Mouse (Mus musculus) brain, embryonic 18.5 days (tissue): ENCODE data around the gene Cdc34b.
"Not testable (repeated sequence)": the region's sequence is repeated elsewhere in the genome, so short reads cannot be mapped to it uniquely, and the experiment has no call there.

Experiments used
- DNase-seq: peaks from one replicate; pipeline ENCODE4 v3.0.0-alpha.2; 2012; ENCODE audit warnings: low read depth, low spot score

Gene Cdc34b

DNA sequence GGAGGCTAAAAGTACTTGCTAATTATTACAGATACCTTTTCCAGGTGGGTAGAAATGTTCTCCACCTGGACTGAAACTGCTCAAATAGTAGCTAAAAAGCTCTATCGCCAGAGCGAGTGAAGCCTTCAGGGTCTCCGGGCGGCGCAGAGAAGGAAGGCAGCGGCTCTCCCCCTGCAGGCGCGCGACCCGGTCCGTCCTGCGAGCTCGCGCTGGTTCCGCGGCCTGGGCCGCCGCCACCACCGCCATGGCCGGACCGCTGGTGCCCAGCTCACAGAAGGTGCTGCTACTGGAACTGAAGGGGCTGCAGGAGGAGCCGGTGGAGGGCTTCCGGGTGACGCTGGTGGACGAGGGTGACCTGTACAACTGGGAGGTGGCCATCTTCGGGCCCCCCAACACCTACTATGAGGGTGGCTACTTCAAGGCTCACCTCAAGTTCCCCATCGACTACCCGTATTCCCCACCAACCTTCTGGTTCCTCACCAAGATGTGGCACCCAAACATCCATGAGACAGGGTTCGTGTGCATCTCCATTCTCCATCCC, at the start of gene Cdc34b:
Cdc34b (plus strand) TSS at position 51 of the 541 bp plus-strand sequence.
- no peak for DNase-seq

DNA sequence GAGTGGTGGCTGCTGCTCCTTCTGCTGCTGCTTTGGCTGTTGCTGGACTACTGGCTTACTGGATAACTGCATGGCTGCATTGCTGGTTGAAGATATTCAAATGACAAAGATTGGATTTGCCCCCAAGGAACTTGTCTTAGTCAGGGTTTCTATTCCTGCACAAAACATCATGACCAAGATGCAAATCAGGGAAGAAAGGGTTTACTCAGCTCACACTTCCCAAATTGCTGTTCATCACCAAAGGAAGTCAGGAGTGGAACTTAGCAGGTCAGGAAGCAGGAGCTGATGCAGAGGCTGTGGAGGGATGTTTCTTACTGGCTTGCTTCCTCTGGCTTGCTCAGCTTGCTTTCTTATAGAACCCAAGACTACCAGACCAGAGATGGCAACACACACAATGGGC, 49.1 kb upstream of the Cdc34b start:
- not testable (repeated sequence) for DNase-seq

DNA sequence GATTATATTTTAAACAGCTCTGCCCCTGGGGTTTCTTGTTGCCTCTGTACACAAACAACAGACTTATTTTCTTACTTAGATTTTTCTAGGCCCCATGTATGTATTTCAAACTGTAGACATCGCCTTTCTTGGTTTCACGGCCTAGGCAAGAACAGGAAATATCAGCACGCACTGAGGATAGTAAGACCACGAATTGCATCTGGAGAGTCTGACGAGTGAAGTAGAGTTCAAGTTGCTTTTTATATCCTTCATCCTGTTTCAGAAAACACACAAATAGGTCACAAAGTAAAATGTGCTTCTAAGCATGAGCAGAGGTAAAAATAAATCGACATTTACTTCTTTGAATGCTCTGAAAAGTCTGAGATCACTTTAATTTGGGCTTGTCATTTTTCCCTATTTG, 46.1 kb upstream of the Cdc34b start:
- DNase-seq: no peak

GRCm38 (mm10) chr11:94697140-94697539, 44.4 kb upstream of the Cdc34b start:
- DNase-seq: no peak

DNA sequence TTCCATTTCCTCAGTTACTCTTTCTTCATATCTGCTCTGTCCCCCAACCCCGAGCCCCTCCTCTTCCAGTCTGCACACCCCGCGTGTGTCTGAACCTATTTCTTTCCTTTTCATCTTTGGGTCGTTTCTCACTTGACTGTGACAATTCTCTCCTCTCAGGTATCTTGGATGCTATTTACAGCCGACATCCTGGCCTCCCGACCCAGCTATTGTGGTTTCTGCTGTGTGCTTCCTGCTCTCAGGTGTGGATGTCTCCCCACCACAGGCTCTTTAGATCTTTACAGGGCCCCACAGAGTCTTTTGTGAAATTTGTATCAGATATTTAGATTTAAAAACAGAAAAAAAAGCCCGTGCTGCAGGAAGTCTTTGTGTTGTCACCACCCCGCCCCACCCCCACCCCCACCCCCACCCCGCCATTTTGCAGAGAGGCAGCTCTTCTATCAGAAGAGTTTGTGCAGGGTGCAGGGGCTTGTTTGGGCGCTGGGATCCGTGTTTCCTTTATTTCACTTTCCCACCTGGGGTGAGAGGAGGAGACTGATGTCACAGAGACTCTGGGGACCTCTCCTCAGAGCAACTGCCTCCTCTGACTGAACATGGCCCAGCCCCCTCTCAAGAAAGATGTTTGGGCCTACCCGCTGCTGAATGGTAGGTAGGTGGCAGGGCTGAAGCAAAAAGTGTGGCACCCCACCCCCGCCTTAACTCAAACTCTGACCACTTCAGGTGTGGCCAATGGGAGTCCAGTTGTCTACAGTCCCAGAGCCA, 43.7 kb upstream of the Cdc34b start:
- DNase-seq: no peak

DNA sequence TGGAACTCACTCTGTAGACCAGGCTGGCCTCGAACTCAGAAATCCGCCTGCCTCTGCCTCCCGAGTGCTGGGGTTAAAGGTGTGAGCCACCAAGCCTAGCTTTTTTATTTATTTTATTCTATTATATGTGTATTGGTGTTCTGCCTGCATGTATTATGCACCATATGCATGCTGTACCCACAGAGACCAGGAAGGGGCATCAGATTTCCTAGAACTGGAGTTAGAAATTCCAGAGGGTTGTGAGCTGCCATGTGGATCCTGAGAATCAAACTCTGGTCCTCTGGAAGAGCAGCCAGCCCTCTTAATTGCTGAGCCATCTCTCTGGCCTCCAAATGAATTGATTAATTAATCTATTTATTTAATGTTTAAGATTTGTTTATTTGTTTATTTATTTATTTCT, 42.2 kb upstream of the Cdc34b start:
- DNase-seq: no peak

DNA sequence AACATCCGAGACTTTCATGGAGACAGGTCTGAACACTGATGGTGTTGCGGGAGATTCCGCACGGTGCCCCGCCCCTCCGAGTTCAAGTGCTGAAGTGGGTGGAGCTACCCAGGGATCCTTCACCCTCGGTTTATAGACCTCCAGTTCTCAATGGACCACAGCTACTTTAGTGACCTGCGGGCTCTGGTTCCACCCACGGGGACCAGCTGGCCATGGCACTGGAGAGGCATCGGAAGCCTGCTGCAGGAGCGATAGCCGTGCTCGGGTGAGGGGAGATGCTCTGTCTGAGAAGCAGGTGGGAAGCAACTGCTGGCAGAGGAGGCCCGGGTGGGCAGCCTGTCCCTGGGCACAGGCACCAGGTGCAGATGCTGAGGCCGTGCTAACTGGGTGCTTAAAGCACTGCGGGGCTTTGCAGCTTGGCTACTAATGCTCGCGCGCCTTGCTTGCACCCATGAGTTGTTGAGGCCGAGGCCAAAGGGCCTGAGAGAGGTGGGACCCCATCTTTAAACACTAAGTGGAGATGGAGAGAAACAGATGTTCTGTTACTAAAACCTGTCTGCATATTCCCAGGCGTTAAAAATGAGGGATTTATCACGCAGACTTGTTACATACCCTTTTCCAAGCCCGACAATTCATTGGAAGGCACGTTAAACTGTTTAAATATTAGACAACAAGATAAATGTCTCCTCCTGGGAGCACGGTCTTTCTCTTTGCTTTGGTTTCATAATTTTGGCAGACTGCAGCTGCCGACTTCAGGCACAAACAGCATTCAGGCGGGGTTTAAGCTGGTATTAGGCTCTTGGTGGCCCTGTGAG, 40.0 kb upstream of the Cdc34b start:
- DNase-seq: no peak

DNA sequence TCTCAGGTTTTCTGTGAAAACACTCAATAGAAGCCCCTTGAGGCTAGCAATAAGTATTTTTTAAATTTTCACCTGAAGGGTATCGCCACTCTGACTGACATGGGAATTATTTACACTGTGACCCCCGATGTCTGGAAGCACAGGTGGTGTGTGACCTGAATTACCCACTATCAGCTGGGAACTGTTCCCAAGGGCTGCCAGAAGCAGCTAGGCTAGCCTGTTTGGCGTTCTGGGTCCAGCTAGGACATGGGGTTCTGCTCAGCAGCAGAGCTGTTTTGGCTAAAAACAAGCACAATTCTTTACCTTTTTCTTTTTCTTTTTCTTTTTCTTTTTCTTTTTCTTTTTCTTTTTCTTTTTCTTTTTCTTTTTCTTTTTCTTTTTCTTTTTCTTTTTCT, 39.4 kb upstream of the Cdc34b start:
- DNase-seq: no peak

GRCm38 (mm10) chr11:94704020-94704419, 37.6 kb upstream of the Cdc34b start:
- no peak for DNase-seq

DNA sequence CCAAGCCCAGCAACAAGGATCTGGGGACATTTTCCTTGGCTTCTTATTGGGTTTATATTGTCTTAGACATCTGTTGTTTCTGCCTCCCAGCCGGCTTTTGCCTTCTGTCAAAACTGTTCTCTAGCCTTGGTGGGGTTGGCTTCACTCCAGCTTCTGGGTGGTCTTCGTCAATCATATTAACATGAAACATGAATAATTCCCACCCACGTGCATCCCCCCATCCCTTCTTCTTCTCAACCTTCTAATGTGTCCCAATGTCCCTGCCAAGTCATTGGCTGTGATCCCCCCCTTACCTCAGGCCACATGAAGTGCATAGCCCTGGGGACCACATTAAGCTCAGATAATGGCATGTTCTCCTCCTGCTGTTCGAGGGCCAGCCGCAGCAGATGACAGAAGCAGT, 37.1 kb upstream of the Cdc34b start, which contains the start of gene Gm11541:
Gm11541 (minus strand) TSS at position 28 of the 400 bp plus-strand sequence.
- DNase-seq: peak; percentile 28

DNA sequence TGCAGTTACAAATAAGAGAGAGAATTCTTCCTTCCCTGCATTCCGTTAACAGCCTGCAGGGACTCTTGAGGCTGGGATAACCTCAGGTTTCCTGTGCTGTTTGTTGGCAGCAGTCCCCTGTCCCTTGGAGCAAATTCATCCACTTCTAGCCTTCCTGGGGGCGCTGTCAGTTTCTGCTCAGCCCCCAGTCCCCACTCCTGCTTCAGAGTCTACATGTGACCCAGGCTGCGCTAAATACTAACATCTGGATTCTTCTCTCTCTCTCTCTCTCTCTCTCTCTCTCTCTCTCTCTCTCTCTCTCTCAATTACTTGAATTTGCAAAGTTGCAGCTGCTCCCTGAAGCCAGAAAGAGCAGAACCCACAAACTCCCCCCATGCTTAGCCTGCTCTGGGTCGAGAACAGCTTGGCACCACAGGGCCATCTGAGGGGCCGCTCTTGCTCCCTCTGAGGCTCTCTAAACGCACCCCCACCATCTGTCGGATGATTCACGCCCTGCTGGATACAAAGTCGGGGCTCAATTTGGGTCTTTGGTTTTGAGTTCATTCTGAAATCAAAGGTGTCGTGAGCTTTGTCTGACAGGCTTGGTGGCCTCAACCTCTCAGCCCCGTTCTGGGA, 28.2 kb upstream of the Cdc34b start:
- DNase-seq: no peak

GRCm38 (mm10) chr11:94715622-94716021, 26.0 kb upstream of the Cdc34b start:
- no peak for DNase-seq

GRCm38 (mm10) chr11:94716754-94717153, 24.8 kb upstream of the Cdc34b start:
- DNase-seq: no peak

DNA sequence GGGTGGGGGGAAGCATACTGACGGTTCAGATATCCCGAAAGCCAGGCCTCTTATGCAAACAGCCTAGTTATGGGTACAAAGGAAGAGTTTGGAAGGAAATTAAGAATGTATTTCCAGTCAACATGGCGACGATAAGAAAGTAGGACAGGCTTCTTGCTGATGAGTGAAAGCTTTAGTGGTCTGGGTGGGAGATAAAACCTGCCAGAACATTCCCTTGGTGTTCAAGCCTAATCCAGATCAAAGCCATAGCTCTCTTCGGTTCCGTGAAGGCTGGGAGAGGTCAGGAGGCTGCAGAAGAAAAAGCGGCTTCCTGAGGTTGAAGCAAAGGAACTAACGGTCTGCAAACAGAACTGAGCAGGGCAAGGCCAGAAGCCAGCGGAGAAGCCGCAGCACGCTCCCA, 24.3 kb upstream of the Cdc34b start:
- DNase-seq: no peak

- DNase-seq: no peak
These were observed 23.3 kb upstream of the Cdc34b start for GRCm38 (mm10) chr11:94718113-94718909.

GRCm38 (mm10) chr11:94719216-94719615, 22.4 kb upstream of the Cdc34b start:
- no peak for DNase-seq

- DNase-seq: no peak
These were observed 14.3 kb upstream of the Cdc34b start for GRCm38 (mm10) chr11:94727306-94727705.

DNA sequence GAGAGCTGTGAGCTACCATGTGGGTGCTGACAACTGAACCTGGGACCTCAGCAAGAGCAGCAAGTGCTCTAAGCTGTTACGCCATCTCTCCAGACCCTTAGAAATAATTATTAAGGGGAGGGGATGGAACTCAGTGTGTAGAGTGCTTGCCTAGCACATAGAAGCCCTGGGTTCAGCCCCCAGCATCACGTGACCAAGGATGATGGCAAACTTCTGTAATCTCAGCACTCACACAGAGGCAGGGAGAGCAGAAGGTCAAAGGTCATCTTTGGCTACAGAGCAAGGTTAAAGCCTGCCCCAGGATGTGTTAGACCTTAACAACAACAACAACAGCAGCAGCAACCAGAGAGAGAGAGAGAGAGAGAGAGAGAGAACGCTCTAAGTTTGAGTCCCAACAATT, 13.0 kb upstream of the Cdc34b start:
- no peak for DNase-seq

GRCm38 (mm10) chr11:94729565-94729964, 12.0 kb upstream of the Cdc34b start:
- no peak for DNase-seq

DNA sequence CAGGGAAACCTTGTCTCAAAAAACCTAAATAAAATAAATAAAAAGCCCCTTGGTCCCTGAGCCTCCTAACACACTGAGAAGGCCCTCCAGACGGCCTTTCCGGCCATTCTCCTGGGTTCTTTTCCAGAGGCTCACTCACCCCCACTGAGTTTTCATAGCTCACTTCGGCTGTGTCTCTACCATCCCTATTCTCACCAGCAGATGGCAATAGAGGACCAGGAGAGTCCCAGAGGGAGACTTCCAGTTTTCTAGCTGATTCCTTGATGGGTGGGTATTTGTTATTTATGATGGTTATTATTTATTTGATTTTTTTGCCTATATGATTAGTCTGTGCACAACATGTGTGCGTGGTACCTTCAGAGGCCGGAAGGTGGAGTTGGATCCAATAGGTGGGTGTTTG, 11.3 kb upstream of the Cdc34b start:
- DNase-seq: peak; percentile 40

- DNase-seq: no peak
These were observed 10.4 kb upstream of the Cdc34b start for GRCm38 (mm10) chr11:94731229-94731628.
